ENCODE assay signal across 9 mouse cellular contexts in the genomic region with DNA sequence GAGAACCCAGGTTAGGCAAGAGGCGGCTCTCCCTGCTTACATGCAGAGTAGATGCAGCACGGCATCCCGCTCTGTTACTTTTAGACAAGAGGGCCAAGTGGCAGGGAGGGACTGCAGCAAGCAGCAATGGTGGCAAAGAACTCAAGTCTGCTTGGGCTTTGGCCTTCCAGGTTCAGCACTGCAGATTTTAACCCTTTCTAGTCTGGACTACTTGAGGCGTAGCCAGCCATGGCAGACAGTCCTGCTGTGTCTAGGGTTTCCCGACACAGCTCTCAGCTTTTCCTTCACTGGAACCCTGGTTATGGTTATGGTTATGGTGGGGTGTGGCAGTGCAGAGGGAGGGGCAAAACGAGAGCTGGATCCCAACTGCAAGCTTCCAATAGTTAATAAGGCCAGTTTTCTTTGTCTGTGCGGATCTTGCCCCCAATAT. TPM values are rescaled to one million over a fixed set of nuclear protein-coding genes. Genes with fewer than 3 reads are reported as not detected.
DNase-seq lines count a peak whose midpoint lies in the region; ATAC-seq lines count a peak whose summit lies in the region.
"Had no signal": no experiment of that assay in that cellular context is flagged by ENCODE, and none has a peak within 500 bp of the region (broad histone marks: within the 10 kb centered on the region; RNA-seq: fewer than 3 reads in every experiment).

No protein-coding gene starts in this region.

- DNase-seq in kidney, postnatal 14 days: no peak
- DNase-seq in hindbrain, embryonic 11.5 days (ENCODE audit: low spot score): no peak
- DNase-seq in c-Kit-positive CD71-positive TER-119-positive erythroid progenitor cells, embryonic 14.5 days (ENCODE audit: low spot score): no peak
- no peak for DNase-seq in urinary bladder, postnatal 14 days (ENCODE audit: low spot score)
- DNase-seq in kidney, postnatal 25 days: no peak

- H3K36me3 ChIP-seq in kidney, embryonic 16.5 days (ENCODE audit: insufficient read depth, low read length): peaks cover 42% of the 10 kb centered on the region
- peaks cover 43% of the 10 kb centered on the region for H3K36me3 ChIP-seq in embryonic facial prominence, embryonic 12.5 days
- H3K36me3 ChIP-seq in hindbrain, embryonic 11.5 days (ENCODE audit: control insufficient read depth, insufficient read depth, low read length): peaks cover 11% of the 10 kb centered on the region
- H3K36me3 ChIP-seq in midbrain, embryonic 13.5 days: peaks cover 58% of the 10 kb centered on the region

- H3K27ac ChIP-seq in kidney, embryonic 16.5 days (ENCODE audit: low read length): no peak overlapping the region
- 0 out of 2 replicates have a peak overlapping the region, but pooled peaks have one; percentile 46 for H3K27ac ChIP-seq in embryonic facial prominence, embryonic 12.5 days
- no peak overlapping the region for H3K27ac ChIP-seq in hindbrain, embryonic 11.5 days (ENCODE audit: low read depth, low read length)
- peak overlapping the region; percentile 22; the same call in 1 of the 2 replicates for H3K27ac ChIP-seq in midbrain, embryonic 13.5 days

- no peak overlapping the region for H3K4me3 ChIP-seq in kidney, embryonic 16.5 days (ENCODE audit: low read length)
- 0 out of 2 replicates have a peak overlapping the region, but pooled peaks have one; percentile 3 for H3K4me3 ChIP-seq in embryonic facial prominence, embryonic 12.5 days
- no peak overlapping the region; the same call in 1 of the 2 replicates for H3K4me3 ChIP-seq in hindbrain, embryonic 11.5 days (ENCODE audit: low read depth, low read length)
- H3K4me3 ChIP-seq in midbrain, embryonic 13.5 days (replicated peaks): peak overlapping the region; percentile 15
- H3K4me3 ChIP-seq: heart, embryonic 10.5 days had no signal

- H3K9me3 ChIP-seq in kidney, embryonic 16.5 days (ENCODE audit: low read length): no peaks in the 10 kb centered on the region
- H3K9me3 ChIP-seq in embryonic facial prominence, embryonic 12.5 days: no peaks in the 10 kb centered on the region
- H3K9me3 ChIP-seq in hindbrain, embryonic 11.5 days (ENCODE audit: control insufficient read depth, low read length): no peaks in the 10 kb centered on the region
- H3K9me3 ChIP-seq in midbrain, embryonic 13.5 days: no peaks in the 10 kb centered on the region
- H3K9me3 ChIP-seq: heart, embryonic 10.5 days had no signal

- WGBS in kidney, embryonic 16.5 days: 72% methylated on average over 7 of the region's 7 CpGs
- WGBS in embryonic facial prominence, embryonic 12.5 days: 70% methylated on average over 7 of the region's 7 CpGs
- 80% methylated on average over 7 of the region's 7 CpGs for WGBS in hindbrain, embryonic 11.5 days
- 84% methylated on average over 7 of the region's 7 CpGs for WGBS in midbrain, embryonic 13.5 days

- ATAC-seq in kidney, embryonic 16.5 days (ENCODE audit: low FRiP score, low TSS enrichment): no peak
- ATAC-seq in embryonic facial prominence, embryonic 12.5 days (ENCODE audit: insufficient number of reproducible peaks, insufficient read depth, low FRiP score, low TSS enrichment): no peak
- no peak for ATAC-seq in hindbrain, embryonic 11.5 days (ENCODE audit: low FRiP score)
- no peak for ATAC-seq in midbrain, embryonic 13.5 days

- H3K4me1 ChIP-seq in kidney, embryonic 16.5 days (ENCODE audit: insufficient read depth, low read length): peaks cover 48% of the 10 kb centered on the region
- peaks cover 47% of the 10 kb centered on the region for H3K4me1 ChIP-seq in embryonic facial prominence, embryonic 12.5 days
- peaks cover 30% of the 10 kb centered on the region for H3K4me1 ChIP-seq in hindbrain, embryonic 11.5 days (replicated peaks; ENCODE audit: control insufficient read depth, insufficient read depth, low read length)
- H3K4me1 ChIP-seq in midbrain, embryonic 13.5 days (replicated peaks): peaks cover 60% of the 10 kb centered on the region

- H3K9ac ChIP-seq in kidney, embryonic 16.5 days (replicated peaks; ENCODE audit: low read length): no peak overlapping the region; the same call in 1 of the 2 replicates
- peak overlapping the region; percentile 10 for H3K9ac ChIP-seq in embryonic facial prominence, embryonic 12.5 days
- no peak overlapping the region for H3K9ac ChIP-seq in hindbrain, embryonic 11.5 days (ENCODE audit: low read depth, low read length)
- peak overlapping the region; percentile 57 for H3K9ac ChIP-seq in midbrain, embryonic 13.5 days (replicated peaks)

- H3K4me2 ChIP-seq in kidney, embryonic 16.5 days (replicated peaks; ENCODE audit: low read depth, low read length): peak overlapping the region; percentile 12
- peak overlapping the region; percentile 33 for H3K4me2 ChIP-seq in embryonic facial prominence, embryonic 12.5 days (replicated peaks)
- H3K4me2 ChIP-seq in hindbrain, embryonic 11.5 days (replicated peaks; ENCODE audit: low read depth, low read length): 0 out of 2 replicates have a peak overlapping the region, but pooled peaks have one; percentile 5
- H3K4me2 ChIP-seq in midbrain, embryonic 13.5 days (replicated peaks): peak overlapping the region; percentile 85

- no peaks in the 10 kb centered on the region for H3K27me3 ChIP-seq in kidney, embryonic 16.5 days (ENCODE audit: insufficient read depth, low read length)
- H3K27me3 ChIP-seq in embryonic facial prominence, embryonic 12.5 days: no peaks in the 10 kb centered on the region
- H3K27me3 ChIP-seq in hindbrain, embryonic 11.5 days (ENCODE audit: control insufficient read depth, insufficient read depth, low read length): no peaks in the 10 kb centered on the region
- no peaks in the 10 kb centered on the region for H3K27me3 ChIP-seq in midbrain, embryonic 13.5 days

RNA-seq across cellular contexts. Expression of gene Calm3, which starts 3.7 kb away (rescaled TPM):
- polyA plus RNA-seq in kidney, embryonic 16.5 days (2015; fragmentation: Nextera tagmentation; extraction: Ambion mirVana): 145 and 154 TPM in 2 replicates
- polyA plus RNA-seq in embryonic facial prominence, embryonic 12.5 days (2016; fragmentation: Nextera tagmentation; extraction: Ambion mirVana): 123 and 134 TPM in 2 replicates
- 322 and 337 TPM in 2 replicates for polyA plus RNA-seq in hindbrain, embryonic 11.5 days (2014; fragmentation: Nextera tagmentation; extraction: Ambion mirVana)
- 297 and 325 TPM in 2 replicates for polyA plus RNA-seq in midbrain, embryonic 13.5 days (2015; fragmentation: Nextera tagmentation; extraction: Ambion mirVana)

RNA-seq across cellular contexts. Expression of gene Ptgir, which starts 13.9 kb away (rescaled TPM):
- 1.9 and 2.6 TPM in 2 replicates for polyA plus RNA-seq in kidney, embryonic 16.5 days (2015; fragmentation: Nextera tagmentation; extraction: Ambion mirVana)
- polyA plus RNA-seq in embryonic facial prominence, embryonic 12.5 days (2016; fragmentation: Nextera tagmentation; extraction: Ambion mirVana): 1.7 and 2.2 TPM in 2 replicates
- 0.56 and 0.81 TPM in 2 replicates for polyA plus RNA-seq in hindbrain, embryonic 11.5 days (2014; fragmentation: Nextera tagmentation; extraction: Ambion mirVana)
- polyA plus RNA-seq in midbrain, embryonic 13.5 days (2015; fragmentation: Nextera tagmentation; extraction: Ambion mirVana): 0.41 and 0.54 TPM in 2 replicates

RNA-seq across cellular contexts. Expression of gene Pnmal2, which starts 24.3 kb away (rescaled TPM):
- polyA plus RNA-seq in kidney, embryonic 16.5 days (2015; fragmentation: Nextera tagmentation; extraction: Ambion mirVana): 7.4 and 7.5 TPM in 2 replicates
- 15.9 and 16.6 TPM in 2 replicates for polyA plus RNA-seq in embryonic facial prominence, embryonic 12.5 days (2016; fragmentation: Nextera tagmentation; extraction: Ambion mirVana)
- polyA plus RNA-seq in hindbrain, embryonic 11.5 days (2014; fragmentation: Nextera tagmentation; extraction: Ambion mirVana): 7.8 and 11.0 TPM in 2 replicates
- polyA plus RNA-seq in midbrain, embryonic 13.5 days (2015; fragmentation: Nextera tagmentation; extraction: Ambion mirVana): 119 and 120 TPM in 2 replicates

RNA-seq across cellular contexts. Expression of gene Gng8, which starts 28.6 kb away (rescaled TPM):
- polyA plus RNA-seq in kidney, embryonic 16.5 days (2015; fragmentation: Nextera tagmentation; extraction: Ambion mirVana): 7.7 and 10.5 TPM in 2 replicates
- polyA plus RNA-seq in embryonic facial prominence, embryonic 12.5 days (2016; fragmentation: Nextera tagmentation; extraction: Ambion mirVana): 21.5 and 22.7 TPM in 2 replicates
- polyA plus RNA-seq in hindbrain, embryonic 11.5 days (2014; fragmentation: Nextera tagmentation; extraction: Ambion mirVana): 9.0 and 11.0 TPM in 2 replicates
- polyA plus RNA-seq in midbrain, embryonic 13.5 days (2015; fragmentation: Nextera tagmentation; extraction: Ambion mirVana): 23.4 and 30.8 TPM in 2 replicates

RNA-seq across cellular contexts. Expression of gene Pnmal1, which starts 39.3 kb away (rescaled TPM):
- polyA plus RNA-seq in kidney, embryonic 16.5 days (2015; fragmentation: Nextera tagmentation; extraction: Ambion mirVana): 0.62 and 0.65 TPM in 2 replicates
- 2.8 and 3.6 TPM in 2 replicates for polyA plus RNA-seq in embryonic facial prominence, embryonic 12.5 days (2016; fragmentation: Nextera tagmentation; extraction: Ambion mirVana)
- 17.6 and 19.5 TPM in 2 replicates for polyA plus RNA-seq in hindbrain, embryonic 11.5 days (2014; fragmentation: Nextera tagmentation; extraction: Ambion mirVana)
- polyA plus RNA-seq in midbrain, embryonic 13.5 days (2015; fragmentation: Nextera tagmentation; extraction: Ambion mirVana): 54.7 and 60.8 TPM in 2 replicates

Comparison
In these comparisons a context has a peak if more than half of its experiments do, and no peak if none do; other contexts are left out.
1. H3K27ac ChIP-seq: peak in embryonic facial prominence, embryonic 12.5 days (single experiment) and midbrain, embryonic 13.5 days (single experiment); none in kidney, embryonic 16.5 days (single experiment) and hindbrain, embryonic 11.5 days (single experiment).
2. H3K4me2 ChIP-seq: peak in every context shown above with its lines; median percentile 85 in midbrain, embryonic 13.5 days; 33 in embryonic facial prominence, embryonic 12.5 days; 12 in kidney, embryonic 16.5 days; 5 in hindbrain, embryonic 11.5 days.
3. H3K4me3 ChIP-seq: peak in embryonic facial prominence, embryonic 12.5 days (single experiment) and midbrain, embryonic 13.5 days (single experiment); none in kidney, embryonic 16.5 days (single experiment) and hindbrain, embryonic 11.5 days (single experiment).
4. H3K9ac ChIP-seq: peak in embryonic facial prominence, embryonic 12.5 days (single experiment) and midbrain, embryonic 13.5 days (single experiment); none in kidney, embryonic 16.5 days (single experiment) and hindbrain, embryonic 11.5 days (single experiment).